Mouse (Mus musculus): ENCODE data around the gene Trpc5. TPM values are rescaled to one million over a fixed set of nuclear protein-coding genes. Genes with fewer than 3 reads are reported as not detected.

Gene Trpc5
- polyA plus RNA-seq, 1 experiment from 2014 or later = 0.05 TPM

Other genes with a start within 250 kb of the Trpc5 start
- gene Trpc5os, start 231.6 kb downstream of the Trpc5 start, polyA plus RNA-seq (2016; fragmentation: Nextera tagmentation; extraction: Ambion mirVana) = not detected in 2 replicates
- gene Rtl4, start 727 bp upstream of the Trpc5 start, polyA plus RNA-seq (2016; fragmentation: Nextera tagmentation; extraction: Ambion mirVana) = 0.15 TPM in 1 of 2 replicates, not detected in the other

Measured in limb, embryonic 10.5 days (tissue).